8 mouse cellular contexts compared by ENCODE assay signal in the genomic region with DNA sequence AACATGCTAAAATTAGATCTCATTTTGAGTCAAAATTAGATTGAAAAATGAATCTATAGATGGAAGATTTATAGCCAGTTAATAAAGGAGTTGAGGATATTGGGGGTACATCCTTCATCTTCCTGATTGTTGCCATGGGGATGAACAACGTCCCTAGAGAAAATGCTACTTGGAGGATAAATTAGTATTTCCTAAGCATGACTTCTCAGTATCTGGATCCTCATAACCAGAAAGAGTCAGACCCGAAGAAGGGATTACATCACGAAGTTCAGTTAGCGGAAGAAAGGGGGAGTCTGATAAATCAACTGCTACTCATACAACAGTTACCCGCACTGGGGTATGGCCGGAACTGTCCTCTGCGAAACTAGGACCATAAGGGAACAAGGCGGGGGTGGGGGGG. TPM values are rescaled to one million over a fixed set of nuclear protein-coding genes. Genes with fewer than 3 reads are reported as not detected.
DNase-seq lines count a peak whose midpoint lies in the region; ATAC-seq lines count a peak whose summit lies in the region.

No protein-coding gene starts in this region.

- 39% methylated on average over 8 of the region's 8 CpGs for WGBS in heart, embryonic 16.5 days
- WGBS in embryonic facial prominence, embryonic 11.5 days: 54% methylated on average over 8 of the region's 8 CpGs
- WGBS in intestine, embryonic 16.5 days: 48% methylated on average over 8 of the region's 8 CpGs
- WGBS in midbrain, embryonic 16.5 days: 58% methylated on average over 8 of the region's 8 CpGs

- no peaks in the 10 kb centered on the region for H3K9me3 ChIP-seq in heart, embryonic 16.5 days (replicated peaks; ENCODE audit: control insufficient read depth, low read length)
- H3K9me3 ChIP-seq in embryonic facial prominence, embryonic 11.5 days (replicated peaks; ENCODE audit: control insufficient read depth, low read length): no peaks in the 10 kb centered on the region
- no peaks in the 10 kb centered on the region for H3K9me3 ChIP-seq in intestine, embryonic 16.5 days (ENCODE audit: control insufficient read depth, low read length)
- no peaks in the 10 kb centered on the region for H3K9me3 ChIP-seq in midbrain, embryonic 16.5 days (replicated peaks; ENCODE audit: control insufficient read depth, low read length, poor library complexity, severe bottlenecking)

- H3K27me3 ChIP-seq in heart, embryonic 16.5 days (ENCODE audit: control insufficient read depth, insufficient read depth, low read length): no peaks in the 10 kb centered on the region
- H3K27me3 ChIP-seq in embryonic facial prominence, embryonic 11.5 days (ENCODE audit: control insufficient read depth, insufficient read depth, low read length): no peaks in the 10 kb centered on the region
- no peaks in the 10 kb centered on the region for H3K27me3 ChIP-seq in intestine, embryonic 16.5 days (replicated peaks; ENCODE audit: control insufficient read depth, insufficient read depth, low read length)
- no peaks in the 10 kb centered on the region for H3K27me3 ChIP-seq in midbrain, embryonic 16.5 days (ENCODE audit: control insufficient read depth, insufficient read depth, low read depth, low read length)

- H3K9ac ChIP-seq in heart, embryonic 16.5 days (ENCODE audit: low read length): no peak overlapping the region
- no peak overlapping the region for H3K9ac ChIP-seq in embryonic facial prominence, embryonic 11.5 days (replicated peaks; ENCODE audit: low read length)
- H3K9ac ChIP-seq in intestine, embryonic 16.5 days (ENCODE audit: low read depth, low read length): no peak overlapping the region
- H3K9ac ChIP-seq in midbrain, embryonic 16.5 days (ENCODE audit: low read depth, low read length): no peak overlapping the region

- H3K36me3 ChIP-seq in heart, embryonic 16.5 days (ENCODE audit: control insufficient read depth, insufficient read depth): no peaks in the 10 kb centered on the region
- no peaks in the 10 kb centered on the region for H3K36me3 ChIP-seq in embryonic facial prominence, embryonic 11.5 days (replicated peaks; ENCODE audit: control insufficient read depth, insufficient read depth, low read depth, low read length)
- no peaks in the 10 kb centered on the region for H3K36me3 ChIP-seq in intestine, embryonic 16.5 days (ENCODE audit: control insufficient read depth, insufficient read depth, low read length)
- H3K36me3 ChIP-seq in midbrain, embryonic 16.5 days (ENCODE audit: control insufficient read depth, insufficient read depth, low read length): no peaks in the 10 kb centered on the region

- DNase-seq in heart, adult 11 months: no peak
- DNase-seq in embryonic facial prominence, embryonic 11.5 days (ENCODE audit: low spot score): no peak
- no peak for DNase-seq in ovary, postnatal 10 days (ENCODE audit: low spot score)
- DNase-seq in thymus, postnatal 25 days: no peak
- DNase-seq in embryo, embryonic 11 days: no peak

- no peak overlapping the region; the same call in 1 of the 2 replicates for H3K4me3 ChIP-seq in heart, embryonic 16.5 days (ENCODE audit: low read length)
- no peak overlapping the region; the same call in 1 of the 2 replicates for H3K4me3 ChIP-seq in embryonic facial prominence, embryonic 11.5 days (ENCODE audit: low read depth, low read length)
- H3K4me3 ChIP-seq in intestine, embryonic 16.5 days (ENCODE audit: low read length): peak overlapping the region; percentile 97
- H3K4me3 ChIP-seq in midbrain, embryonic 16.5 days (ENCODE audit: low read depth, low read length): no peak overlapping the region

- no peak overlapping the region for H3K27ac ChIP-seq in heart, embryonic 16.5 days (ENCODE audit: low read length)
- no peak overlapping the region for H3K27ac ChIP-seq in embryonic facial prominence, embryonic 11.5 days (replicated peaks; ENCODE audit: low read depth, low read length)
- no peak overlapping the region for H3K27ac ChIP-seq in intestine, embryonic 16.5 days (ENCODE audit: low read length)
- no peak overlapping the region for H3K27ac ChIP-seq in midbrain, embryonic 16.5 days (ENCODE audit: low read length)

- H3K4me2 ChIP-seq in heart, embryonic 16.5 days (ENCODE audit: low read depth, low read length): peak overlapping the region; percentile 60
- no peak overlapping the region for H3K4me2 ChIP-seq in embryonic facial prominence, embryonic 11.5 days (ENCODE audit: low read depth, low read length)
- peak overlapping the region; percentile 47 for H3K4me2 ChIP-seq in intestine, embryonic 16.5 days (ENCODE audit: low read depth, low read length)
- H3K4me2 ChIP-seq in midbrain, embryonic 16.5 days (ENCODE audit: low read length): peak overlapping the region; percentile 93

- no peak for ATAC-seq in heart, embryonic 16.5 days (replicated peaks; ENCODE audit: extremely low read depth, insufficient read depth, low FRiP score)
- 0 out of 2 replicates have a peak, but pooled peaks have one; percentile 10 for ATAC-seq in embryonic facial prominence, embryonic 11.5 days (replicated peaks; ENCODE audit: insufficient number of reproducible peaks, low FRiP score, low TSS enrichment, low read depth)
- peak; percentile 18; the same call in 1 of the 2 replicates for ATAC-seq in intestine, embryonic 16.5 days
- no peak for ATAC-seq in midbrain, embryonic 16.5 days

- peaks cover 17% of the 10 kb centered on the region for H3K4me1 ChIP-seq in heart, embryonic 16.5 days (ENCODE audit: control insufficient read depth, insufficient read depth, low read length)
- no peaks in the 10 kb centered on the region; the same call in 1 of the 2 replicates for H3K4me1 ChIP-seq in embryonic facial prominence, embryonic 11.5 days (ENCODE audit: control insufficient read depth, insufficient read depth, low read length)
- H3K4me1 ChIP-seq in intestine, embryonic 16.5 days (ENCODE audit: control insufficient read depth, insufficient read depth, low read length): peaks cover 16% of the 10 kb centered on the region
- H3K4me1 ChIP-seq in midbrain, embryonic 16.5 days (ENCODE audit: control insufficient read depth, insufficient read depth, low read length): peaks cover 13% of the 10 kb centered on the region

RNA-seq across cellular contexts. Expression of a gene that starts 0.4 kb away (rescaled TPM):
- polyA plus RNA-seq in heart, embryonic 16.5 days (2015; fragmentation: Nextera tagmentation; extraction: Ambion mirVana): not detected in 2 replicates
- polyA plus RNA-seq in embryonic facial prominence, embryonic 11.5 days (2014; fragmentation: Nextera tagmentation; extraction: Ambion mirVana): not detected in 2 replicates
- polyA plus RNA-seq in intestine, embryonic 16.5 days (2015; fragmentation: Nextera tagmentation; extraction: Ambion mirVana): not detected in 2 replicates
- not detected in 2 replicates for polyA plus RNA-seq in midbrain, embryonic 16.5 days (2015; fragmentation: Nextera tagmentation; extraction: Ambion mirVana)

RNA-seq across cellular contexts. Expression of a gene that starts 0.6 kb away (rescaled TPM):
- polyA plus RNA-seq in heart, embryonic 16.5 days (2015; fragmentation: Nextera tagmentation; extraction: Ambion mirVana): 9.1 and 9.9 TPM in 2 replicates
- 16.7 and 17.5 TPM in 2 replicates for polyA plus RNA-seq in embryonic facial prominence, embryonic 11.5 days (2014; fragmentation: Nextera tagmentation; extraction: Ambion mirVana)
- polyA plus RNA-seq in intestine, embryonic 16.5 days (2015; fragmentation: Nextera tagmentation; extraction: Ambion mirVana): 12.4 and 12.6 TPM in 2 replicates
- 29.5 and 32.2 TPM in 2 replicates for polyA plus RNA-seq in midbrain, embryonic 16.5 days (2015; fragmentation: Nextera tagmentation; extraction: Ambion mirVana)

RNA-seq across cellular contexts. Expression of a gene that starts 3.2 kb away (rescaled TPM):
- 0.85 and 1.3 TPM in 2 replicates for polyA plus RNA-seq in heart, embryonic 16.5 days (2015; fragmentation: Nextera tagmentation; extraction: Ambion mirVana)
- polyA plus RNA-seq in embryonic facial prominence, embryonic 11.5 days (2014; fragmentation: Nextera tagmentation; extraction: Ambion mirVana): 0.36 TPM in 2 replicates
- polyA plus RNA-seq in intestine, embryonic 16.5 days (2015; fragmentation: Nextera tagmentation; extraction: Ambion mirVana): 0.33 and 0.87 TPM in 2 replicates
- 0.89 and 1.3 TPM in 2 replicates for polyA plus RNA-seq in midbrain, embryonic 16.5 days (2015; fragmentation: Nextera tagmentation; extraction: Ambion mirVana)

RNA-seq across cellular contexts. Expression of a gene that starts 58.4 kb away (rescaled TPM):
- 14.4 and 15.7 TPM in 2 replicates for polyA plus RNA-seq in heart, embryonic 16.5 days (2015; fragmentation: Nextera tagmentation; extraction: Ambion mirVana)
- polyA plus RNA-seq in embryonic facial prominence, embryonic 11.5 days (2014; fragmentation: Nextera tagmentation; extraction: Ambion mirVana): 17.6 and 19.2 TPM in 2 replicates
- polyA plus RNA-seq in intestine, embryonic 16.5 days (2015; fragmentation: Nextera tagmentation; extraction: Ambion mirVana): 11.8 and 12.8 TPM in 2 replicates
- 7.3 and 7.6 TPM in 2 replicates for polyA plus RNA-seq in midbrain, embryonic 16.5 days (2015; fragmentation: Nextera tagmentation; extraction: Ambion mirVana)

Comparison
In these comparisons a context has a peak if more than half of its experiments do, and no peak if none do; other contexts are left out.
1. ATAC-seq: peak in embryonic facial prominence, embryonic 11.5 days (single experiment) and intestine, embryonic 16.5 days (single experiment); none in heart, embryonic 16.5 days (single experiment) and midbrain, embryonic 16.5 days (single experiment).